Comparison of ENCODE assay signal across 12 mouse cellular contexts in the genomic region with DNA sequence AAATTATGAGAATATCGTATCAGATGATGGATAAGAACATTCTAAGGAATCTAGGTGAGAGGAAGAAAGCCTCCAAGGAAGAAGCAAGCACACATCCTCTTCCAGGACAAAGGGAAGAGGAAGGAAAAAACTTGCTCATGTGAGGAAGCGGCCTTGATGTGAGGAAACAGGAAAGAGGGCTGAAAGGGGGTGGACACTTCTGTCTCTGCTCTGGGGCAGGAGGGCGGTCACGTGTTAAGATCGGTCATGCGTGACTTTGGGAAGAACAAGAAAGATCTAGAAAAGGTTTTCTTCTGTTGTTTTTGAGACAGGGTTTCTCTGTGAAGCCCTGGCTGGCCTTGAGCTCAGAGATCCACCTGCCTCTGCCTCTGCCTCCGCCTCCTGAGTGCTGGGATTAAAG. TPM values are rescaled to one million over a fixed set of nuclear protein-coding genes. Genes with fewer than 3 reads are reported as not detected.
DNase-seq lines count a peak whose midpoint lies in the region; ATAC-seq and TF ChIP-seq lines count a peak whose summit lies in the region.
"Had no signal": no experiment of that assay in that cellular context is flagged by ENCODE, and none has a peak within 500 bp of the region (broad histone marks: within the 10 kb centered on the region; RNA-seq: fewer than 3 reads in every experiment).

No protein-coding gene starts in this region.

- no peak for TF ChIP-seq POLR2A in heart, adult 2 months (IDR thresholded peaks at IDR 0.05; ENCODE audit: insufficient read depth, low read depth, low read length)

- H3K4me2 ChIP-seq in neural tube, embryonic 13.5 days = no peak overlapping the region
- H3K4me2 ChIP-seq: hindbrain, embryonic 12.5 days; midbrain, embryonic 12.5 days had no signal

- no peak for TF ChIP-seq EP300 in heart, adult 2 months (IDR thresholded peaks at IDR 0.05; ENCODE audit: insufficient read depth, low read depth, low read length)

- intact Hi-C loops in heart, adult 2 months (cut with DNase I) = no loop called here

- H3K27ac ChIP-seq in heart, adult 2 months = peak overlapping the region; percentile 38; the same call in 1 of the 2 replicates
- H3K27ac ChIP-seq in neural tube, embryonic 13.5 days (replicated peaks) = peak overlapping the region; percentile 86; the same call in 1 of the 2 replicates
- H3K27ac ChIP-seq: hindbrain, embryonic 12.5 days; liver, embryonic 14.5 days; midbrain, embryonic 12.5 days had no signal

- H3K4me1 ChIP-seq in heart, adult 2 months (ENCODE audit: control insufficient read depth, insufficient read depth, low read length) = peaks cover 12% of the 10 kb centered on the region
- peaks cover 50% of the 10 kb centered on the region for H3K4me1 ChIP-seq in neural tube, embryonic 13.5 days (replicated peaks)

- H3K9ac ChIP-seq in heart, adult 2 months (ENCODE audit: low read depth, low read length) = no peak overlapping the region
- H3K9ac ChIP-seq in neural tube, embryonic 13.5 days = no peak overlapping the region
- H3K9ac ChIP-seq: hindbrain, embryonic 12.5 days; liver, embryonic 14.5 days; midbrain, embryonic 12.5 days had no signal

- 52% methylated on average over 7 of the region's 7 CpGs for WGBS in heart, adult 2 months
- 81% methylated on average over 7 of the region's 7 CpGs for WGBS in neural tube, embryonic 13.5 days

- no peaks in the 10 kb centered on the region for H3K36me3 ChIP-seq in heart, adult 2 months (ENCODE audit: control insufficient read depth, insufficient read depth, low read length)
- 0 out of 2 replicates have a peak, but pooled peaks cover 5% of the 10 kb centered on the region for H3K36me3 ChIP-seq in neural tube, embryonic 13.5 days
- H3K36me3 ChIP-seq in splenic B cell, adult 2 months (ENCODE audit: control insufficient read depth, insufficient read depth, low read length, poor library complexity, severe bottlenecking) = no peaks in the 10 kb centered on the region
- H3K36me3 ChIP-seq: hindbrain, embryonic 12.5 days; midbrain, embryonic 12.5 days had no signal

- no peak overlapping the region for H3K4me3 ChIP-seq in heart, adult 2 months
- no peak overlapping the region for H3K4me3 ChIP-seq in neural tube, embryonic 13.5 days
- H3K4me3 ChIP-seq: hindbrain, embryonic 12.5 days; midbrain, embryonic 12.5 days had no signal

- H3K27me3 ChIP-seq in heart, adult 2 months (ENCODE audit: control insufficient read depth, insufficient read depth, low read length) = no peaks in the 10 kb centered on the region
- H3K27me3 ChIP-seq in neural tube, embryonic 13.5 days = no peaks in the 10 kb centered on the region
- H3K27me3 ChIP-seq in splenic B cell, adult 2 months (ENCODE audit: control insufficient read depth, insufficient read depth, low read length, poor library complexity, severe bottlenecking) = no peaks in the 10 kb centered on the region
- H3K27me3 ChIP-seq: hindbrain, embryonic 12.5 days; midbrain, embryonic 12.5 days had no signal

- peaks cover 2% of the 10 kb centered on the region for H3K79me2 ChIP-seq in heart, adult 2 months (replicated peaks; ENCODE audit: control insufficient read depth, insufficient read depth, low read length)

- no peak for ATAC-seq in neural tube, embryonic 13.5 days (ENCODE audit: low read depth)

- TF ChIP-seq CTCF in heart, adult 2 months (IDR thresholded peaks at IDR 0.05) = no peak

- H3K9me3 ChIP-seq in neural tube, embryonic 13.5 days = no peaks in the 10 kb centered on the region
- H3K9me3 ChIP-seq: hindbrain, embryonic 12.5 days; midbrain, embryonic 12.5 days had no signal

- DNase-seq in heart, adult 2 months = no peak
- DNase-seq in heart, postnatal 4 days = no peak
- no peak for DNase-seq in neural tube, embryonic 10.5 days (ENCODE audit: extremely low spot score, low spot score)
- peak; percentile 58 to 80 for DNase-seq in kidney, postnatal 36 days
- peak; percentile 39 for DNase-seq in splenic B cell, adult 2 months (ENCODE audit: low read depth, low spot score)
- no peak for DNase-seq in right cerebral cortex, postnatal 36 days (ENCODE audit: low spot score in 2 of 2)
- DNase-seq in natural killer cell, adult 2 months (ENCODE audit: low spot score in 2 of 2) = no peak
- DNase-seq: cerebellum, postnatal 14 days had no signal

RNA-seq across cellular contexts. Expression of gene Jmjd1c, which starts 52.7 kb away (rescaled TPM):
- total RNA-seq in heart, adult 2 months (2021) = 10 to 100 TPM; 34.5 to 36.8 TPM
- polyA plus RNA-seq in heart, adult 2 months (2012; rRNA removed) = 8.5 and 14.7 TPM in 2 replicates
- total RNA-seq in heart, postnatal 4 days (2021) = 10 to 100 TPM; 66.7 to 70.5 TPM
- polyA plus RNA-seq in neural tube, embryonic 13.5 days (2015; fragmentation: Nextera tagmentation; extraction: Ambion mirVana) = 51.4 and 52.4 TPM in 2 replicates

RNA-seq across cellular contexts. Expression of gene Reep3, which starts 53.5 kb away (rescaled TPM):
- total RNA-seq in heart, adult 2 months (2021) = 10 to 100 TPM; 19.7 to 20.2 TPM
- 14.9 and 27.7 TPM in 2 replicates for polyA plus RNA-seq in heart, adult 2 months (2012; rRNA removed)
- total RNA-seq in heart, postnatal 4 days (2021) = 10 to 100 TPM; 42.9 to 43.7 TPM
- polyA plus RNA-seq in neural tube, embryonic 13.5 days (2015; fragmentation: Nextera tagmentation; extraction: Ambion mirVana) = 54.6 and 61.1 TPM in 2 replicates

Comparison
In these comparisons a context has a peak if more than half of its experiments do, and no peak if none do; other contexts are left out.
1. DNase-seq: peak in kidney, postnatal 36 days (2 of 2) and splenic B cell, adult 2 months (single experiment); none in heart, adult 2 months (0 of 2), heart, postnatal 4 days (single experiment), neural tube, embryonic 10.5 days (single experiment), right cerebral cortex, postnatal 36 days (0 of 2) and natural killer cell, adult 2 months (0 of 2).